Comparison of ENCODE assay signal across 8 mouse cellular contexts in the genomic region with DNA sequence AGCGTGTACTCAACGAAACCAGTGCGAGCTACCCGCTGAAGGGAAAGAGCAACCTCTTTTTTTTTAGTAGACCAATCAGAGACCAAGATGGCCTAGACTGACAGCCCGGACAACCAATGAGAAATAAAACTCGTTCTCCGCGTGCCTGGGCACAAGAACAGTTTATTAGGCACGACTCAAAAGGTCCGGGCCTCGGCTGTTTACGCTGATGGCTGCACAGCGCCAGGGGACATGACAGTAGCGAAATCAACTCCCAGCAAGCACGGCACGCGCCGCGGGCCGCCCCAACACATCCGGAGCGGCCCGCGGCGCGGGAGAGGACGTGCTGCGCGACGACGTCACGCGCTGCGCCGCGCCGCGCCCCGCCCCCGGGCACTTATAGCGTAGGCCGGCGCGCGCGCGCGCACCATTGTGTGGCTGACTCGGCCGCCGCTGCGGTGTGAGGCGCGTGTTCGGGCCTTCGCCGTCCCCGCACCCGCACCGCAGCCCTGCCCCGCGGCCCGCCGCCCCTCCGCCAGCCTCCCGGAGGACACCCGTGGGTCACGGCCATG. TPM values are rescaled to one million over a fixed set of nuclear protein-coding genes. Genes with fewer than 3 reads are reported as not detected.
DNase-seq lines count a peak whose midpoint lies in the region; ATAC-seq lines count a peak whose summit lies in the region.

A gene (plus strand): TSS at position 406 of the 551 bp plus-strand sequence.

- peak within 1 kb of the TSS; percentile 100 for H3K4me3 ChIP-seq in hindbrain, embryonic 11.5 days (ENCODE audit: low read depth, low read length)

- under 1% methylated on average over 46 of the region's 68 CpGs for WGBS in hindbrain, embryonic 11.5 days

- peak; percentile 95 for DNase-seq in MN1 (ENCODE audit: low spot score)
- DNase-seq in cerebellum, adult 9-11 months, result peak; percentile 91
- peak; percentile 79 to 94 for DNase-seq in frontal cortex, adult 2 months (ENCODE audit: extremely low spot score in 1 of 2, low spot score in 1 of 2)
- DNase-seq in hindbrain, embryonic 11.5 days (ENCODE audit: low spot score), result peak; percentile 99
- peak; percentile 91 for DNase-seq in layer of hippocampus, postnatal 10 days (ENCODE audit: low spot score in 2 of 2)
- DNase-seq in lung, postnatal 10 days, result peak; percentile 92
- DNase-seq in ovary, postnatal 36 days (ENCODE audit: low spot score), result peak; percentile 88
- peak; percentile 88 for DNase-seq in thymus, postnatal 25 days

- H3K36me3 ChIP-seq in hindbrain, embryonic 11.5 days (ENCODE audit: control insufficient read depth, insufficient read depth, low read length), result peaks cover 14% of the 10 kb centered on the region

- H3K4me1 ChIP-seq in hindbrain, embryonic 11.5 days (replicated peaks; ENCODE audit: control insufficient read depth, insufficient read depth, low read length), result 0 out of 2 replicates have a peak, but pooled peaks cover 5% of the 10 kb centered on the region

- peak within 1 kb of the TSS; percentile 100 for H3K9ac ChIP-seq in hindbrain, embryonic 11.5 days (ENCODE audit: low read depth, low read length)

- peak within 1 kb of the TSS; percentile 95 for H3K27ac ChIP-seq in hindbrain, embryonic 11.5 days (ENCODE audit: low read depth, low read length)

- peak; percentile 93 for ATAC-seq in hindbrain, embryonic 11.5 days (ENCODE audit: low FRiP score)

- peak within 1 kb of the TSS; percentile 64 for H3K4me2 ChIP-seq in hindbrain, embryonic 11.5 days (replicated peaks; ENCODE audit: low read depth, low read length)

- H3K9me3 ChIP-seq in hindbrain, embryonic 11.5 days (ENCODE audit: control insufficient read depth, low read length), result no peaks in the 10 kb centered on the region

- peaks cover 2% of the 10 kb centered on the region; the same call in 1 of the 2 replicates for H3K27me3 ChIP-seq in hindbrain, embryonic 11.5 days (ENCODE audit: control insufficient read depth, insufficient read depth, low read length)

RNA-seq across cellular contexts. Expression of the gene that starts here (rescaled TPM):
- 164 and 174 TPM in 2 replicates for polyA plus RNA-seq in frontal cortex, adult 2 months (2012; rRNA removed)
- 265 and 280 TPM in 2 replicates for polyA plus RNA-seq in hindbrain, embryonic 11.5 days (2014; fragmentation: Nextera tagmentation; extraction: Ambion mirVana)
- 100 to 1,000 TPM; 127 to 146 TPM for total RNA-seq in layer of hippocampus, postnatal 10 days (2021)

Comparison
In these comparisons a context has a peak if more than half of its experiments do, and no peak if none do; other contexts are left out.
1. Peak in every context shown above with its lines: DNase-seq, ATAC-seq, H3K4me3 ChIP-seq and H3K27ac ChIP-seq.